Mouse (Mus musculus): ENCODE results near the gene Rcan2.

The Rcan2 gene

DNA sequence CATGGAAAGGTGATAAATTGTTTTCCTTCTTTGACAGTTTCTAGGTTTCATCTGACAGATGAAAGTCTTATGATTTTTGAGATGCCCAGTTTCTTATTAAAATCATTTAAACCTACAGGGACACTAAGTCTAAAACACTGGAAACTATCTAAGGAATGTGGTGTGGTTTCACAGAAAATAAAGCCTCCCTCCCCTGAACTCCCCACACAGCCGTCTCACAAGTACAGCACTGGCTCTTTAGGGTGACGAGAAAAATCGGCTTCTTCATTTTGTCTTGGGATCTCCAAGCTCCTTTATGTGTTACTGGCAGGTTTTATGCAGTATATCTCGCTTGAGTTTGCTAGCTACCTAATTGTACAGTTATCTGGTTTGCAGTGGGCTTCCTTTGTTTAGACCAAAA is 210.8 kb downstream of the Rcan2 start:
- in situ Hi-C loops (cut with MboI; ENCODE audit: unreplicated experiment in 2 of 2), result no loop called here

DNA sequence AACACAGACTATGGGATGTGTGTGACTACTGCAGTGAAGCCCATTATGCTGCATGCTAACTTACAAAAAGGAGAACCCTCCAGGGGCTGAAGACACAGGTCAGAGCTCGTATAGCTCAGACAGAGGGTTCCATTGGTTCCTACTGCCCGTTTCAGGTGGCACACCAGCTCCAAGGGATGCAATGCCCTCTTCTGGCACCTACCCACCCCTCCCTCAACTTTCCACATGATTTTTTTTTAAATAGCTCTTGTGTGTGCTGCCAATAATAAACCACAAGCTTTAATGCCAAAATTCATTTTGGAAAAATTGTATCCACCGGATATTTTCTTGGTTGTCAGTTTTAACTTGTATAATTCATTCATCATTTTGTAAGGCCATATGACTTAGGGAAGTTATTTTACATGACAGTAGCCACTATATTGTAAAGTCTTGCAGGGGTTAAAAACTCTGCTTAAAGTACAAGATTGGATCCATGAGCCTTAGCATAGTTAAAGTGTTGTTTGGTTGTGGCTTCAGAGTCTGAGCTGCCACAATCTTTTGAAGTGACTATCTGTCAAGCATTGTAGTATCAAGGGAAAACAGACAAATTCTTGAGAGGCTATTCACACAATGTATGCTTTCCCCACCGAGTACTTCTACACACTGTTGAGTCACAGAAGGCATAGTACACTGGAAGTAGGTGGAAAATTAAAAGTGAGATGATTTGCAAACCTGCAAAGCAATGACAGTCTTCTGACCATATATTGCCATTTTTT is 212.8 kb downstream of the Rcan2 start:
- in situ Hi-C loops (cut with MboI; ENCODE audit: unreplicated experiment in 2 of 2), result no loop called here

DNA sequence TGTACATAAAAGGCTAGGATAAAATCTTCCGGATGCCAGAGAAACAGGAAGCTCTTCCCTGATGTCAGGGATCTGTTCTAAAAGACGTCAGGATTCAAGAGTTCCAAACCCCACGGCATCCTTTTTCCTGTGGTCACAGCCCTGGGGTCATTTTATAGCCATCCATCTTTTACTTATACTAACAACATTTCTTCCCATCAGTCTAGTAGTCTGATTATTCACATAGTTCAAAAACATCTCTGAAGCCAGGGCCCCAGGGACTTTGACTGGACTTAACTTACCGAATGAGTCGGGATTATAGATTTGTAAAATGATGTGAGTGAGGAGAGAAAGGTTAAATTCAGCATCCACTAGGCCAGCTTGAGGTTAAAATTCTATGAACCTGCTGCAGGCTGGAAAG is 215.2 kb downstream of the Rcan2 start:
- in situ Hi-C loops (cut with MboI; ENCODE audit: unreplicated experiment in 2 of 2), result no loop called here

DNA sequence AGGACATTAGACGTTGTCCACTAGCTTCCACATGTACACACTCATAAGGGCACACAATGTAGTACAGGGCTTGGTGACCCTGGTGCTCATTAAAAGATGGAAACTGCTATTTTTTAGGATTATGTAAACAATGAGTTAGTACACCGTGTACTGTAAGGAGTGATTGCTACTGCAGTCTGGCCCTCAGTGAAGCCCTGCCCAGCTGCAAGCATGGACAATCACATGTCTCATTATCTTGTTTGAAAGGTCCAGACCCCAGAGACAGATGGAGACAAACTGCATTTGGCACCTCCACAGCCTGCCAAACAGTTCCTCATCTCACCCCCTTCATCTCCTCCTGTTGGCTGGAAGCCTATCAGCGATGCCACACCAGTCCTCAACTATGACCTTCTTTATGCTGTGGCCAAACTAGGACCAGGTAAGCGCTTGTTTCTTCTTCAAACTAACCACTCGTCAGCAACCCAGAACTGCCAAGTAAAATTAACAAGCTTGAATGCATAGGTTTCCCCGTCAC is 219.6 kb downstream of the Rcan2 start:
- in situ Hi-C loops (cut with MboI; ENCODE audit: unreplicated experiment in 2 of 2), result no loop called here

DNA sequence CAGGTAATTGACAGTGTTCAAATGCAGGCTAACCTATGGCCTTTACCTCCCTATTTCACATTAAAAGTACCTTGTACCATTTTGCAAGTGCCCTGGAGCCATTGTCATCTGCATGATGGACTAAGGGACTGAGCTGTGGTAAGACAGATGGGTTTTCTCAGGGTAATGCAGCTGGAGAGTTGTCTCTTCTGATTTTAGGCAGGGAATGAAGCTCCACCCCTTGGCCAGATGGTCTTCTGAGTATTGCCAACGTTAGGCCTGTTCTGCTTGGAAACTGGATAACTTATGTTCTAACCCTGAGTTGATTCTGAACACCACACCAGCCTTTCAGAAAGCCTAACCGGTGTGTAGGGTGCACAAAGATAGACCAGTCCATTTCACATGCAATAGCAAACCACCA is 222.7 kb downstream of the Rcan2 start:
- in situ Hi-C loops (cut with MboI; ENCODE audit: unreplicated experiment in 2 of 2), result no loop called here

DNA sequence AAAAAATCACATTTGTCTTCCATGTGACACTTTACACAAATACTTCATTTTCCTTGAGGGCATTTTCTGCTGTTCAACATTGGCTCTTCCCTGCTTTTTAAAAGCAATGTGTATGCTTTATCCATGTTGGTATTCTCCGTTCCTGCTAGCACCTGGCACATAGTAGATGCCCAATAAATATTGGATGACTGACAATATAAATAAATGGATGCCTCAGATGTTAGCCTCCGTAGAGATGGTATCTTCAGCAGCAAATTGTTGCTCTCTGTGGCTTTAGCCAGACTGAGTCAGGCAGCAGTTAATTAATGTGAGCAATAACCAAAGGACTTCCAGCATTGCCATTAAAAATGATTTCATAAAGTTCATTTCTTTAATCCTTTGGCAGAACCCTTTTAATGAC is 223.9 kb downstream of the Rcan2 start:
- in situ Hi-C loops (cut with MboI; ENCODE audit: unreplicated experiment in 2 of 2), result no loop called here

DNA sequence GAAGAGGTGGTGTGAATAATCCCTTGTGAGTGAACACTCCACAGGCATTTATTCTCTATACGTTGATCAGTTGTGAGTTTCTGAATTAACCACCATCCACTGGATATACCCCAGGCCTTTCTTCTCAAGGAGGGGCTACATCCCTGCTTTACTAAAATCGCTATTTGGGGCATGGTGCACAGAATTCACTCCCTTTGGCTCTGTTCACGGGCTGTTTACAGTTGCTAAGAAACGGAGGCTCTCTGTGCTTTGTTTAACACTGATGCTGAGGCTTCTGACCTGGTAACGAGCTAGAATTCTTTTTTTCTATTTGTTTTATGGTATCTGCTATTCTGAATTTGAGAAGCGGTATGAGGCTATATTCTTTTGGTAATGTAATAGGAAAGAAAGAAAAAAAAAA is 224.8 kb downstream of the Rcan2 start:
- in situ Hi-C loops (cut with MboI; ENCODE audit: unreplicated experiment in 2 of 2), result no loop called here

DNA sequence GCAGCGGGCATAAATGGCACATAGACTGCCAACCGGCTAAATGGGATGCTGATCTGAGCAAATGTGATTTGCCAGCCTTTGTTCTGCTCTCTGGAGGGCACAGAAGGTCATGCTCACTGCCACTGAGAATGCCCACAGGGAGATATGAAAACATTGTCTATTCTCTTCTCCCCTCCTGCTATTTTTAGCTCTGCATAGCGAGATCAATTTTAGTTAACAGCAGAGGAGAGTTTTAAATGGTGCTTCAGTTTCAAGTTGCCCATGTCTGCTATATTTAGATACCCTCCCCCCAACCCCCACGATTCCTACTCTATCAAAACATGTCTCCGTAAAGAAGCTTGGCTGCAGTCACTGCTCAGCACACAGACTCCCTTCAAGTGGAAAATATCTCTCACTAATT is 225.2 kb downstream of the Rcan2 start:
- in situ Hi-C loops (cut with MboI; ENCODE audit: unreplicated experiment in 2 of 2), result no loop called here

DNA sequence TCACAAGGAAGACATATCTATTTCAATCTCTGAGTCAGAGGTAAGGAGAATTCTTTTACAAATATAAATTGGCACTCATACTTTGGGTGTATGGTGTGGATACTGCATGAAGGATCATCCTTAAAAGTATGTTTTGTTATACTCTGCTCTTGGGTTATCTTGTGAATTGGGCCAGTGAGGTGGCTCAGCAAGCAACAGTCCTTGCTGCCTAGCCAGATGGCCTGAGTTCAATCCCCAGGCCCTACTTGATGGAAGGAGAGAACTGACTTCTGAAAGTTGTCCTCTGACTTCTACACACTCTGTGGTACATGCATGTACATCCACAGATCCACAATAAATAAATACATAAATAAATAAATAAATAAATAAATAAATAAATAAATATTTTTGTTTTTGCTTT is 225.6 kb downstream of the Rcan2 start:
- in situ Hi-C loops (cut with MboI; ENCODE audit: unreplicated experiment in 2 of 2), result no loop called here

DNA sequence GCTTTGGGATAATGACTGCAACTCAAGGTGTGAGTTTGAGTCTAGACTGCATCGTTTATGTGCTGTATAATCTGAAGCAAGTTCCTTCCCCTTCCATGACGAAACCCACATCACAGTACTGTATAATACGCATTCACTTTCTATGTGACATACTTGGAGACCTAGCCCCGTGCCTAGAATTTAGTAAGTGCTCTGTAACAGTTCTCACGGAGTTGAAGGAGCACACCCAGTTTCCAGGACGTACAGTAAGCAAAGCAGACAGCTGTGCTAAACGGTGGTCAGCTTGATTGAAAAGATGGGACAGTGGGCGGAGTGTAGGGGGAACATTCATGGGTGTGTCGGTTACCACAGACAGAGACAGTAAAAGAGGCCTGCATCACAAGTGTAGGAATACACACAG is 226.2 kb downstream of the Rcan2 start:
- in situ Hi-C loops (cut with MboI; ENCODE audit: unreplicated experiment in 2 of 2), result no loop called here

DNA sequence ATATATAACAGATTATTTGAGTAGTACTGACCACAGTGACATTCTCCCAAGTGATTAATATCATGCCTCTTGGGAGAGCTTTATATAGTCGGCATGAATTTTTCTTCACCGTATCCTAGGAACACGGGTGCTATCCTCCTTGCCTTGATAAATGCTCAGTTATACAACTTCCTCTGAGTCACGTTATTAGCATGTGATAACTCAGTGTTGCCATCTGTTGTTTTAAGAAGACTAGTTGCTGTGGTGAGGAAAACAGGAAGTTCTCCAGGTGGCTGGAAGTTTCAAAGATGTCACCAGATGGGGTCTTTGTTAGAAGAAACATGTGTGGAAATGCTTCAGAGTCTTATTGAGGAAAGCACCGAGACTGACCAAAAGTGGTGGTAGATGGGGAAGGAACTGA is 228.5 kb downstream of the Rcan2 start:
- in situ Hi-C loops (cut with MboI; ENCODE audit: unreplicated experiment in 2 of 2), result no loop called here

DNA sequence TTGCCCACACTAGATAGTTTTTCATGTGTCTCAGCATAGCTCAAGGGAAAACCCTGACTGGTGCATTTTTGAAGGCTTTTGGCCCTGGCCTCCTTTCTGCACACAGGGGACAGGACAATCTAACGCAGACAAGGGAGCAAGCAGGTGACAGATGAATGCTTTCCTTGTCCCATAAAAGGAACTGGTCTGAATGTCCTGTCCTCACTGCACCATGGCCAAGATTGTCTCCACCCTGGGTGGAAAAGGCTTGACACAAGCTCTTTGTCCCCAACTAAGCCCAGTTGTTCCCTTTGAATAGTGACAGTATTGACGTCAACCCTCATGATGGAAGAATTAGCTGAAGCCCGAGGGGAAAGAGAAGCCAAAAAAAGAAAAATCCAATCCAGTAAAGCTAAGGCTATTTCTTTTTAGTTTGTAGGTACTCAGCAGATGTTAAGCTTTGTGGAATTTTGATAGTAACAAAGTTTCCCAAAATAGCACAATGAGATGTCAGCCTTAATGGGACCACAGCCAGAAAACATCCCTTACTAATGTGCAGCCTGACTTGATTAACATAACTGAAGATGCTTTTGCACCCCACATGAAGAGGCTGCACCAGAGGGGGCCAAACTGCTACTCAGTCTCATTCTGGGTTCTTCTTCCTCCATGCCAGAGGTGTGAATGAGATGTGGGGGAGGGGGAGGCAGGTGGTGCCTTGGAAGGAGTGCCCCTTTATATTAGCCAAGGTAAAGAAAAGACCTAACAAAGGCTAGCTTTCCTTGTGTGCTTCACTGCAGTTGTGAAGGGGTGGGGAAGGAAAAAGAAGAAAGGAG is 229.8 kb downstream of the Rcan2 start:
- in situ Hi-C loops (cut with MboI; ENCODE audit: unreplicated experiment in 2 of 2), result no loop called here

DNA sequence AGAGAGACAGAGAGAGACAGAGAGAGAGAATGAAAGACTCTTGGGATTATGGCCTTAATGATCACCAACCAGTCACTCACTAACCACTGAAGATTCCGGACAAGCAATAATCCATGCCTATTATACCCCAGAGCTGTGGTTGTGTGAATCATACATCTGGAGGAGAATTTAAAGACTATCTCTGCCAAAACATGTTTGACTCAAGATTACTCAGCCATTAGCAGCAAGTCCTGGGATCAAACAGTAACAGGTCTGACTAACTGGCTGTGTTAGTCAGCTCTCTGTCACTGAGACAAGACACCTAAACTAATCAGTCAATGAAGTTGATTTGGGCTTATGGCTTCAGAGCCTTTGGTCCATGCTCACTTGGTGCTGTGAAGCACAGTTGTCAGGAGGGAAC is 233.9 kb downstream of the Rcan2 start:
- in situ Hi-C loops (cut with MboI; ENCODE audit: unreplicated experiment in 2 of 2), result no loop called here

DNA sequence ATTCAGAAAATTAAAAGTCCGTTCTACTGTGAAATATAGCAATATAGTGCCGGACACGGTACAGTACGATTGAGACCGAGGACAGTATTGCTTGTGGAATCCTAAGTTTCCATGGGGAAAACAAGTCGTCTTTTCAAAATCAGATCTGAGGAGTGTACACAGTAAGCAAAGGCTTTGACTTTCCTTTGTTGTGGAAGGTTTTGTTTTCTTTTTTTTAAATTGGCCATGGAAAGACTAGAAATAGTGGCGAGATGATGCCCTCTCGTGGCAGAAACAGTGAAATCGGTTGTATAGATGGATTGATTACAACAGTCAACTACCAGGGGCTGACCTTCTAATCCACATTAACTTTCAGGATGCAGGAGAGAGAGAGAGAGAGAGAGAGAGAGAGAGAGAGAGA is 237.5 kb downstream of the Rcan2 start:
- in situ Hi-C loops (cut with MboI; ENCODE audit: unreplicated experiment in 2 of 2), result no loop called here

DNA sequence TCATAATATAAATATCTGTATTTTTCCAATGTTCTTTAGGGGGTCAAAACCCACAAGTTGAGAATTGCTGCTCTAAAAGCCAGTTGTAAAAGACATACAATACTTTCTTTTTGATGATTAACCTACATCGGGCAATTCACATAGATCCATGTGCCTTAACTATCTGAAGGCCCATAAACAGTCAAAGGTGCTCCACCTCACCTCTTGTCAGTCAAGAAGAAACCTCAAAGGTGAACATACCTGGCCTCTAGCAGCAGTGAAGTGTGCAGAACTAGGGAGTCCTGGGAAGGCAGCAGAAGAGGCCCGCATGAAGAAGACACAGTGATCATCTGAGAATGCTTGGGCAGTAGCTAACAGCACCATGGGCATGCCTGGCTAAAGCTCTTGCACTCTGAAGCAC is 239.3 kb downstream of the Rcan2 start:
- in situ Hi-C loops (cut with MboI; ENCODE audit: unreplicated experiment in 2 of 2), result no loop called here

DNA sequence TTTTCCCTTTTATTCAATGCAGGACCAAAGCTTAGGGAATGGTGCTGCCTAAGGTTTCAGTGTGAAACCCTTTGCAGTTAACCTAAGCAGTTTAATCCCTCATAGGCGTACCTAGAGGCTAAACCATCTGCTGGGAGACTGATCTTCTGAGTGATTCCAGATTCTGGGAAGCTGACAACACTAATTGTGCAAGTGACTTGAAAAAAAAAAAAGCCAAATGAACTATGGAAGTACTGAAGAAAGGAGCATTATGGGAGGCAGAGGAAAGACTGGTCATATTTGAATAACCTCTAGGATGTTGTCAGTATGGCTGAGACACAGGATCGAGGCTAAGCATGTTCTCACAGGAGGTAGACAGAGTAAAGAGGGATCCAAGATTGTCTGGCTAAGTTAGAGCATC is 241.2 kb downstream of the Rcan2 start:
- in situ Hi-C loops (cut with MboI; ENCODE audit: unreplicated experiment in 2 of 2), result no loop called here

DNA sequence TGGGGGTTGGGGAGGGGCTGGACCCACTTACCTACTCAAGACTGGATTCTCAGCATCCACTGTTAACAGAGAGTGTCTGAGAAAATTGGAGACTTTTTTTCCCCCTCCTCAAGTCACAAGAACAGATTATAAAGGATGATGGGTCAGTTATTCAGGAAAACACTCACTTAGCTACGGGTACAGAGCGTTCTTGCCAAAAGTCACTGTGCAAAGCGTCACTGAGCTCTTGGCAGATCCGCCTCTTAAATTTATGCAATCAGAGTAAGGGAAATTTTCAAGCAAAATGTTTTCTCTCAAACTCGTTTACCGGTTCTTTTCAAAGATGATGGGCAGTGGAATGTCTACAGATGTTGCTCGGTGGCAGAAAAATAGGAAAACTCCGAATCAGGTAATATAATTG is 241.7 kb downstream of the Rcan2 start:
- in situ Hi-C loops (cut with MboI; ENCODE audit: unreplicated experiment in 2 of 2), result no loop called here

DNA sequence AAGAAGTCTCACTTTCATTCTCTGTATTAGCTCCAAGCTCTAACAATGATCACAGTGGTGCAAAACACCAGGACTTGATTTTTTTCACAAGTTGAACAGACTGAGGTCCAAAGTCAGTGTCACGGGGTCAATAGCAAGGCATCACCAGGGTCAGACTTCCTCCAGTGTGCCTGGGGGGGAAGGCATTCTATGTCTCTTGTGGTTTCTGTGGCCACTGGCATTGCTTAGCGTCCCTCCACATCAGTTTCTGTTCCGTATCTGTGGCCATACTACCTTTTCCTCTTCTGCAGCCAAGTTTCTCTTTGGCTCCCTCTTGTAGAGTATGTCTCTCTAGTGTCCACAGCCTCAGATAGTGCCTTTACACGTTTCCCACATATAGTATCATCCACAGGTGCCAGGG is 252.3 kb downstream of the Rcan2 start:
- in situ Hi-C loops (cut with MboI; ENCODE audit: unreplicated experiment in 2 of 2), result no loop called here

DNA sequence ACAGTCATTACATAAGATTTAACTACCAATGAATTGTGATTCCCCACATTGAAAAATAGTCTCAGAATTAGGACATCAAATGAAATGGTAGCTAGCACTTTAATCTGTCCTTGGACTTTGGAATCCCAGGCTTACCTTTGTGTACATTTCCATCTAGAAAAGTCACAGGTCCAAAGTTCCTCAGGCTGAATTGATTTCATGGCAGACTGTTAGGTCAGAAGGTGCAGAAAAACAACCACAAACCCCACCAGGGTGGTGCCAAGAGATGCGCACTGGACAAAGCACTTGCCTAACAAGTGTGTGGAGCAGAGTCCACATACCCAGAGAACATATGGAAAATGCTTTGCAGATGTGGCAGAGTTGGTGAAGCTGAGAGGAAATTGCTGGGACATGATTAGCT is 256.0 kb downstream of the Rcan2 start:
- in situ Hi-C loops (cut with MboI; ENCODE audit: unreplicated experiment in 2 of 2), result no loop called here

DNA sequence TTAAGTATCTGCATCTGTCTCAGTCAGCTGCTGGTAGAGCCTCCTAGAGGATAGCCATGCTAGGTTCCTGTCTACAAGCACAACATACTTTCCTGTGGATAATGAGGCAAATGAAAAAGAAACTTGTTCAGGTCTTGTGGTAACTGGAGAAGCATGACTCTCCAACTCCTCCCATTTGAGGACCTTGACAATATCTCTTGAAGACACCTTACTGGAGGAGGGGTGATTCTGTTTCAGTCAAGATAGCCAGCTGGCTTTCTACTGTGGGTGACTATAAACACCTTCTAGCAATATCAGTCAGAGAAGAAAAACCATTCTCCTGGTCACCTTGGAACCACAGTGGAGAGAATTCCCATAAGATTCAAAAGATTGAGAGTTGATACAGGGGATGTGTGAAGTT is 257.0 kb downstream of the Rcan2 start:
- in situ Hi-C loops (cut with MboI; ENCODE audit: unreplicated experiment in 2 of 2), result no loop called here

DNA sequence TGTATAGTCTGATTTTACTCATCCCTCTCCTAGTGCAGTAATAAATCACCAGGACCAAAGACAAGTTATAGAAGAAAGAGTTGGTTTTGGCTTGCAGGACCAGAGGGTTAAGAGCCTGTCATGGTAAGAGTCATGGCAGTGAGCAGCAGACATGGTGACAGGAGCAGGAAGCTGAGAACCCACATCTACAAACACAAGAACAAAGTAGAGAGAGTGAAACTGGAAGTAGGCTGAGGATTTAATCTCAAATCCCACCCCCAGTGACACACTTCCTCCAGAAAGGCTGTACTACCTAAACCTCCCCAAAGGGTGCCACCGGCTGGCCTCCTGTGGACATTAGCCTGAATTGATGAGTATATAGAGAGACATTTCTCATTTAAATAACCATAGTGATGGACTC is 259.6 kb downstream of the Rcan2 start:
- in situ Hi-C loops (cut with MboI; ENCODE audit: unreplicated experiment in 2 of 2), result no loop called here

DNA sequence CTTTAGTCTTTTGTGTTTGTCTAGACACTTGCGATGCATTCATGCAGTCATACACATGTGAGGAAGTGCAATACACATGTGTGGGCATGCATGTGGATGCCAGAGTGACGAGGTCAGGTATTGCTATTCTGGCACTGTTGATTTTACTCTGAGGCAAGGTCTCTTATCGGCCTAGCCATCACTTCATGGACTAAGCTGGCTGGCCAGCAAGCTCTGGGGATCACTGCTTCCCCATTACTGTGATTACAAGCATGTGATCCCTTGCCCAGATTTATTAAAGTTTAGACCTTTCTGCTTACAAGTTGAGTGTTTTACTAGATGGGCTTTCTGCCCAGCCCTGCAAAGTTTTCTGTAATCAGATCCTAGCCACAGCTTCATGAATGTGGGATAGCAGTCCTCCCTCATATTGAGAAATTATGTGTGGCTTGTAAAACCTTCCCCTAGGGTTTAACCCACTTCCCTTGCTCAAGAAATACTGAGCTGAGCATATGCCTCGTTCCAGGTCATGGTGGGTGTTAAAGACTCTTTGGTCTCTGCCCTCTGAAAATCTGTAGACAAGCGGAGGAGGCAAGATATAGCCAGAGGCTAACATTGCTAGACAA is 260.2 kb downstream of the Rcan2 start:
- in situ Hi-C loops (cut with MboI; ENCODE audit: unreplicated experiment in 2 of 2), result no loop called here

All from v-Abl transformed pro-B cells (cell line).